Mouse (Mus musculus): ENCODE data around the gene Cmss1.

The Cmss1 gene

DNA sequence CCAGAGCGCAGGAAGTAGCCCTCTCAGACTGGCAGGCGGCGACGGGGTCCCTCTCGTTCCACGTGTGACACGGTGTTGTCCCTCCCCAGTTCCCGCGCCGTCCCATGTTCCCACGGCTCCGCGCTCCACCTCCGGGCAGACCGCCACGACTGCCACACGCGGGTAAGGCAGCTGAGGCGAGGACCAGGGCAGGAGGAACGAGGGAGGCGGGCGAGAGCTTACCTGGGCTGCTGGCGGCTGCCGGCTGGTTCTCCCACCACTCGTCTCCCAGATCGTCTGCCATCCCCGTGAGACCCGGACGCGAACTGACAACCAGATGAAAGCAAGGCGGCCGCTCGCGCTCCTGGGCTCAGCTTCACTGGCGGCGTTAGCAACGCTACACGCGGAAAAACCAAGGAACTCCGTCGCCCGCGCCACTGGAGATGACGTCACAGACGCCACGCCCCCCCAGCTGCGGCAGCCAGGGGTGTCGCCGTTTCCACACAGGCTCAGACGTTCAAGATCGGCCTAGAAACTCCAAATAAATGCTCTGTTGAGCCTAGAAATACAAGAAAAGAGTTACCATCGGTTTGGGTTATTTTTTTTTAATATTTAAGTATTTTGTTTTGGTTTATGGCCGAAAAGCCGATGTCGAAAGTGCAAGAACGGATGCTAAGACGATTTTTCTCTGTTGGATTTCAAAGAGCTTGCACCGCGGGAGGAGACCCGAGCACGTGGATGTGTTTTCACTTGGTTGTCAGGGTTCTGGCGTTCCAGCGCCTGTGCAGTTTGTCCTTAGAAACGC is at the start of gene Cmss1:
Gene Cmss1 (minus strand): TSS at position 421 of the 784 bp plus-strand sequence.
- DNase-seq (ENCODE audit: low spot score in 2 of 2): peak; percentile 82 to 83

DNA sequence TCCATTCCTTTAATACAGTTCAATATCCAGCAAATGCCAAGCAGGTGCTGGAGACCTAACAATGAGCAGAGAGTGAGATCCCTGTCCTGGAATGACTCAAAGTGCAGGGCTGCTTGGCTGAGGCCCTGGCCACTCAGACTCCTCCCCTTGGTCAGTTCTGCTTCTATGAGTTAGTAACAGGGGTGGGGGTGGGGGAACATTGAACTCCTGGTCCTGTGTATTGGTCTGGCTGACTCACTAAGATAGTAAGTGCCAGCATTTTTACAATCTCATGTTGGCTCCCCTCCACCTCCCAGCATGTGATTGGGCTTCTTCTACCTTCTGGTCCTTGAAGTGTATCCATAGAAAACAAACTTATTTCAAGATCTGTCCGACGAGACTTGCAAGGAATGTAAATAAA is 43.2 kb upstream of the Cmss1 start:
- DNase-seq (ENCODE audit: low spot score in 2 of 2): no peak

DNA sequence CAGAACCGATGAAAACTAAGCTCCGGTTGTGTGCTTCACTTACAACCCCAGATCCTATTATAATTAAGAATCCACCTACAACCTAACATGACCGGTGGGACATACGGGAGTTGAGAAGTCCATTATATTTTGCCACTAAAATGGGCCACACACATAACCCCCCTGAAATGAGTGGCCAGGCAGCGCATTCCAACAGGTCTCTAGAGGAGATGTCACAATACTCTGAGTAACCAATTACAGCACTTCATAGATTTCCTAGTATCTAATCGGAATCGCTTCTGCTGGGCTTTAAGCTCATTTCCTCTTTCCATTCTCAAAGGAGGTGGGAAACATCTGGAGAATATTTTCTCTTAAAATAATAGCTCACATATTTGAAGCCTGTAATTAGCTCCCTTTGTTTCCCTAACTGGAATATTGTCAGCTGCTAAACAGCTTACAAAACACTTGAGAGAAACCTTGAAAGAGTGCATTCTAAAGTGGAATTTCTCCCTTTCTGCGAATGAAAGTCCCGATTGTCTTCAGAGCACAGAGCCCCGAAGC is 34.8 kb upstream of the Cmss1 start:
- DNase-seq (ENCODE audit: low spot score in 2 of 2): no peak

DNA sequence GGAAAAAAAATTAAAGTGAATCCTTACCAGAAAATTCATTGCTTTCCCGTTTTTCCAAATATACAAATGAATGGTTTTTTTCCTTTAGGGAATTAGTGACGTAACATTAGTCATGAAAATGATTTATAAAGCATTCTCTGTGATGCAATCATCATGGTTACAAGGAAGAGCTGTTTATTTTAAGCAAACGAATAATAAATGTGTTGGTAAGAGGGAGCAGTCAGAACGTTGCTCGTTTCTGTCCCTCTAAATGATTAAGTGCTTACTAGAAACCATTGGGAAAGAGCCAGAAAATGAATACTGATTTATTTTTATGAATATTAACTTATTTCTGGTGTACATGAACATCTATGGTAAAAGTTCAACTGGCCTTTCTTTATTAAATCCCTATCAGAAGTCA is 28.1 kb upstream of the Cmss1 start:
- DNase-seq (ENCODE audit: low spot score in 2 of 2): no peak

DNA sequence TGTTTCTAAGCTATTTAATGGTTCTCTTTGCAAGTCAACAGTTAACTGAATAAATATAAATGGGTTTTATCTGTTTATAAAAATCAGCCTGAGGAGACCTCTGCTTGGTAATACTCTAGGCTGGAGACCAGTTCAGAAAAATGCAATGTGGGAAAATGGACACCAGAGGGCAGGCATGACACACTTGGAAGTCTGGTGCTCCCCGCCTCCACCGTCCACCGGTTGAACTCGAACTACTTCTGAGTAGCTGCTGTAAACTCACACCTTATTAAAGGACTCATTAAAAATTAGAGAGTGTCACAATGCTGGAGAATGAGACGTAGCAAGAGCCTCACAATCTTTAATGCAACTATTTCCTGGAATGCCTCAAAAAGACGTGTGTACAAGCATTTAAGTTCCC is 27.5 kb upstream of the Cmss1 start:
- DNase-seq (ENCODE audit: low spot score in 2 of 2): peak; percentile 70 to 85

DNA sequence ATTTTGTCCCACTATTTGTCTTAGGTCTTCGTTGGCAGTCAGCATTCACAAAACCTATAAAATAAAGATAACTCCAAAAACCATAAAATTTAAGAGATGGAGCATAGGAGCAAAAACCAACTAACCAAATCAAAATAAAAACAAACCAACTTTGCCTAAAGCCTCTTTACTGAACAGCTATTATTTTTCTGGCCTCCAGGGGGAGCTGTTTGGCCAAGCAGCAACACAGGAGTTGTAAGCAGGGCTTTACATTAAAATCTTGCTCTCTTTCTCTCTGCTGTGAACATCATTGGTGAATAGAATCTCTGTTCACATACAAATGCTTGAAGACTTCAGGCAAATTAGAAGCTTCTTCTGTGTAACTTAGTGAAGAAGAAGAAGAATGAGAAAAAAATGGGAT is 5.1 kb upstream of the Cmss1 start:
- DNase-seq (ENCODE audit: low spot score in 2 of 2): peak in 1 of 2 experiments; percentile 43

DNA sequence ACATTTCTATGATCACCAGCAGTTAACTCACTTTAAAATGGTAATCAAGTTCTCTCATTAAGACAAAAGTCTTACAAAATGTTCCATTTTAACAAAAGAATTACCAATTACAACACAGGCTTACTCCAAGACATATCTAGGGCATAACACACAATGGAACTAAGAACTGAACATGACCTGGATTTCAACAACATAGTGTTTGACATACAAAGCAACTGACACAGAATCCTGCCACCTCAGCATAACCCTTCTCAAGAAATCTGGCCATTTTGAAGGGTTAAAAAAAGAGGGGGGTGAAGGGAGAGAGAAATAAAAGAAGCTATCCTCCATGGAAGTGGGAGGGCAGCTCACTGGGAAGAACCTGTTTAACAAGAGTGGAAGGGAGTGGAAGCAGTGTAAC is 5.6 kb downstream of the Cmss1 start:
- no peak for DNase-seq (ENCODE audit: low spot score in 2 of 2)

DNA sequence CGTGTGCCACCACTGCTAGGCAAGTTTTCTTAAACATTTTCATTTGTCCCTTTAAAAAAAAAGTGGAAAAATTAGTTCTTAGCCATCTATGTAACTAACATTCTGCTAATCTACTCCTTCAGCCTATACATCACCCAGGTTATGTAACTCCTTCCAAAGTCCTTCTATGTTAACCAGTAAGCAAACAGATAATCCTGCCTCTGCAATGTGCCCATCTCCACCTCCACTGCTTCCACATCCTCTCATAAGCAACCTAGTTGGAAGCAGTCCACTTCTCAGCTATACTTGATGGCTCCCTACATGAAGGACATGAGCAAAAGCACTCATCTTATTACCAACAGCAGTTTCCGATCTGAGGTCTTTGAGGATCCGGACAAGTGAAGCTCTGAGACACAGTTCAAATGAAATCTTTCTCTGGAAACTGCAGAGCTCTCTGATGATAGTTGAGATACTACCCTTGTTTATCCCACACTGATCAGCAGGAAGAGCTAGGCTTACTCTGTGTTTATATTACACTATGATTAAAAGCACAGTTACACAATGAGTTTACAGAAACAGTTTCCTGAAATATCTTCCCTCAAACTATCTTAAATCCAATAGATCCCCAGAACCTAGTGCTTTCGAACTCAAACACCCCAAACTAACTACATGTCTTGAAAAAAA is 9.2 kb downstream of the Cmss1 start:
- no peak for DNase-seq (ENCODE audit: low spot score in 2 of 2)

DNA sequence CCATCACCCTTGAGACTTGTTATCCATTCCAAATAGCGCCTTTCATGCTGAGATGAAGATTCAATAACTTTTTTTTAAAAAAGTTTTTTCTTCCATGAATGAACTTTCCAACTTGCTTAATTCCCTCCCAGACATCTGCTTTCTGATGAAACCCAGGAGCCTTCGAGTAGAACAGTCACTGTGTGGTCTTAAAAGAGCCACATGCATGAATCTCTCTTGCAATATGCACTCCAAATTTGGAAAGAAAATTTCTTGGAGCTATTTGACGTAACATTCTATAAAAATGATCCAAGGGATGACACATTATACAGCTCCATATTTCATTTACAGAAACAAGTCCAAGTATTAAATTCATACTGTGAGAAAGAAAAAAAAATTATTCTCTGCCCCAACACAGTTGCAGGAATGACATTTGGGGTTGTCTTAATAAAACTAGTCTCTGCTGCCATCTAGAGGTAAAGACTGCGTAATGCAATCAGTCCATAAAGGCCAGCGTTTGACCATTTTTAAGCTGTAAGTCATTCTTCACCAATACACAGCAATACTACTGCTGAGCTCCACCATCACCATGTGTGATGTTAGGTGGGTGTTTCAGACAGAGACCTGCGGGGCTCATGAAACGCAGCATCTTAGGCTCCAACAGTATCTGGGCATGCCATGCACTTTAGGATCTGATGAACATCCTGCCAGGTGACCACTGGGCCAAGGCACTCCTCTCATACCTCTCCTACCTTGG is 13.1 kb downstream of the Cmss1 start:
- peak; percentile 7 to 50 for DNase-seq (ENCODE audit: low spot score in 2 of 2)

DNA sequence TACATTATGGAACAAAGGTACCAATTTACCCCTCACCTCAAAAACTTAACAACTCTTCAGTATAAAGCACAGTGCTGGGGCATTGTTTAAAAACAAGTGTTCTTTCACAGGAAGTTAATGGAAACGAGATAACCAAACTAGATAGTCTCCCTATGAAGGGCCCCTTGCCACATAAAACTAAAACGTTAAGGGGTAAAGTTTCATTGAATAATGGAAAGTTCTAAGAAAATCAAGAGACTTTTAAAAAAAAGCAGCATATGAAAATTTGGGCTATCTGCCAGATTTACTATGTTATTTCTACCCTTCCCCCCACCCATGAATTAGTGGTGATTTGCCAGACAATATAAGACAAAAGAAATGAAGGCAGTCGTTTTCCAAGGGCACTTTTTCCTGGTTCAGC is 21.5 kb downstream of the Cmss1 start:
- DNase-seq (ENCODE audit: low spot score in 2 of 2): no peak

DNA sequence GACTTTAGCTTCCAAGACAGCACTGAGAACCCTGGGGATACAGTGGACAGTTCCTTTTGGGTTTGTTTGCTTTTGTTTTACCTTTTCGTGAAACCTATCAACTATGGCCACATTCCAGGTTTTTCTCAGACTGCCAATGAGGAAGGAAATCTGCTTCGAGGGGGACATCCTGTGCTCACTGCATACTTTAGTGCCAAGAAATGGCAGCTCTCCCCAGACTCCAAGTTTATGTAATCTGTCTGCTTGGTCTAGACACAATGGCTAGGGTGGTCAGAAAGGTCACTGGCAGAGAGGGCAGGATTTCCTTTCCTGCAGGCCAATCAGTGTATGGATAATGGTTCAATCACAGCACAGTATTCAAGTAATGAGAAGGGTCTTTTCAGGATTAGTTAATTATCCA is 24.7 kb downstream of the Cmss1 start:
- DNase-seq (ENCODE audit: low spot score in 2 of 2): no peak

DNA sequence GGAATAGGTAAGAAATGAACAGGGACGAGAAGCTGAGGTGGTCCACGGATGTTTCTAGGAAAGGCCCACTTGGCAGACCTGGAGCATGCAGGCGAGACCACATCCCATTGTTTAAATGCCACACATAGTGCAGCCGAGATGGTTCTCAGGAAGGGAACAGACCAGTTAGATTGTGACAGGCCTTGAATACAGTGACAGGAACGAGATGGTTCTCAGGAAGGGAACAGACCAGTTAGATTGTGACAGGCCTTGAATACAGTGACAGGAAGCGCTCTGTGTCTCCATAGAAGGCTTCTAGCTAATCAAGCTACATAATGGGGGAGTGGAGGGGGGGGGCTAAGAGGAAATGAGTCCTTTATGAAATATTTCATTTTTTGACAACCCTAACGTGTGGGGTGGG is 26.6 kb downstream of the Cmss1 start:
- no peak for DNase-seq (ENCODE audit: low spot score in 2 of 2)

DNA sequence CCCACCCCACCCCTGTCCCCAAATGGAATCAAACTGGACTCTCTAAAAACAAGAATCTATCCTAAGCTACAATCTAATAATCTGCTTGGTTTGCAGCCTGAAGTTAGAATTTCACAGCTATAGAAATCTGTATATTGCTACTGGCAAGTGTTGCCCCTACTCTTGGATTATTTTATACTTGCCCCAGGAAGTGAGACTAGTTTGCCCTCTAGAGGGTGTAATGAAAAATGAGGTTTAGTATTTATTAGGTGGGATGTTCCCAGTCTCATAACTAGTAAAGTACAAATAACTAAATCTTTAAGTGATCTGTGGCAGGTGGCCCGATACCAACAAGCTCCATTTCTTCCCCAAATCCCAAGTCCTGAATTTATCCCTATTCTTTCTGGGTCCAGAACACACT is 29.1 kb downstream of the Cmss1 start:
- DNase-seq (ENCODE audit: low spot score in 2 of 2): no peak

DNA sequence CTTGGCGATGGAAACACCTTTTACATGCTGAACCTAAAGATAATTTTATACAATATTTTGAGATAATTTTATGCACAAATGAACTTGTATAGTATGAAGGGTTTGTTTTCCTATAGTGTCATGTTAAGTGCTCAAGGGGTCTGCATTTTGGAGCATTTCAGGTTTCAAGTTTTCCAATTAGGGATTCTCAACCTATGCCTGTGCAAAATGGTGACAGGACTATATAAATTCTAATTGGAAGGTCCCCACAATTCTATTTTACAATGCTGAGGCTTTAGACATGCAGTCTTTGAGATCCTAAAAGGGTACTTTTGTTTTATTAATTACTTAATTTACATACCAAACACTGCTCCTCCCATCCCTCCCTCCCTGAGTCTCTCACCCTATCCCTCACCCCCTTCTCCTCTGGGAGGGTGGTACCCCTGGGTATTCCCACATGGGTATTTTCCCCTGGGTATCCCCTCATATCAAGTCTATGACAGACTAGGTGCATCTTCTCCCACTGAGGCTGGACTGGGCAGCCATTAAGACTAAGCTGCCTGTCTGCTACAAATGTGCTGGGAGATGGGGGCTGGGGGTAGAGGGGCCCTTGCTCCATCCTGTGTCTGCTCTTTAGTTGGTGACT is 30.8 kb downstream of the Cmss1 start:
- no peak for DNase-seq (ENCODE audit: low spot score in 2 of 2)

DNA sequence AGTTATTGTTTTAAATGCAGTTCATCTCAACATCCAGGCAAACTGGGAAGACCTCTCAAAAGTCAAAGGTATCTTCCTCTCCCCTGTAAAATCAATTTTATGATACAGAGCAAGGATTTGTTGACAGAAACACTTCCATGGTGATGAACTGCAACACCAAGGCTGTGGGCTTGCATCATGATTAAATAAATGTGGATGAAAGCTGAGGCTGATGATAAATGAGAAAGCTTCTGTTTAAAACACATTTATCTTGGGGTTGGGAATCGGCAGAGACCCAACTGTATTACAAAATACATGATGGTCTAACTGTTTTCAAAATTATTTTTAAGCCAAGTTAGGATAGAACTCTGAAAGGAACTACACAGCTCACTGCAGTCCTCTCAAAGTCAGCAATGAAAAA is 32.8 kb downstream of the Cmss1 start:
- no peak for DNase-seq (ENCODE audit: low spot score in 2 of 2)

DNA sequence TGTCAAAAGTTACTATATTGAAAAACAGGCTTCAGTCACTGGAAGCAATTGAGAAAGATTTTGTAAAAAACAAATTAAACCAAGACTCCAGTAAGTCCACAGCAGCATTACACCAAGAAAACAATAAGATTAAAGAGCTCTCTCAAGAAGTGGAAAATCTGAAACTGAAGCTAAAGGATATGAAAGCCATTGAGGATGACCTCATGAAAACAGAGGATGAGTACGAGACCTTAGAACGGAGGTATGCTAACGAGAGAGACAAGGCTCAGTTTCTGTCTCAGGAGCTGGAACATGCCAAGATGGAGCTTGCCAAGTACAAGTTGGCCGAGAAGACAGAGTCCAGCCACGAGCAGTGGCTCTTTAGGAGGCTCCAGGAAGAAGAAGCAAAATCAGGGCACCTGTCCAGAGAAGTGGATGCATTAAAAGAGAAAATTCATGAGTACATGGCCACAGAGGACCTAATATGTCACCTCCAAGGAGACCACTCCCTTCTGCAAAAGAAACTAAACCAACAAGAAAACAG is 35.8 kb downstream of the Cmss1 start:
- DNase-seq (ENCODE audit: low spot score in 2 of 2): no peak

DNA sequence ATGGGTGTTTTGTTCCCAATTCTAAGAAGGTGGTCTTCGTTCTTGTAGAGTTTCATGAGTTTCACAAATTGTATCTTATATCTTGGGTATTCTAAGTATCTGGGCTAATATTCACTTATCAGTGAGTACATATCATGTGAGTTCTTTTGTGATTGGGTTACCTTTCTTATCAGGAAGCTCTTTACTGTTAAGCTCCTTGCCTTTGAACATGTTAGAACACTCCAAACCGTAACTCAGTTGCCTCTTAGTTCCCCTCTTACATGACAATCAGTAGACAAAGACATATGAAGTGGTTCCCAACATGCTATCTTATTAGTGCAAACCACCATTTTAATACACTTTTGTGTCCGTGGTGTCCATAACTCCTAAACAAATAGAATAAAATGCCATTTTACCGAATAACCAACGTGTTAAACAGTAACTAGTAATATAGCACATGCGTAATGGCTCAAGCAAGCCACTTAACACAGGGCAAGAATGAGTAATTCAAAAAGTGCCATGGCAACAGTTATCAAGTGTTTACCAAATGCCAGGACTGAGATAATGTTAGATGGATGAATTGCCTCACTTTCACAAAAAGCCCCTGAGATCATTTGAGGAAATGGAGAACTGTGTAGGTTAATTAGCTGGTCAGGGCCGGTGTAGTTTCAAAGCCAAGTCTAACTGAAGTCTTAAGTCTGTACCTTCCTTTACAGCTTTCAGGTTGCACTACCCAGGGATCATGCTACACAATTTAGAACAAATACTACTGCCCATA is 37.8 kb downstream of the Cmss1 start:
- no peak for DNase-seq (ENCODE audit: low spot score in 2 of 2)

DNA sequence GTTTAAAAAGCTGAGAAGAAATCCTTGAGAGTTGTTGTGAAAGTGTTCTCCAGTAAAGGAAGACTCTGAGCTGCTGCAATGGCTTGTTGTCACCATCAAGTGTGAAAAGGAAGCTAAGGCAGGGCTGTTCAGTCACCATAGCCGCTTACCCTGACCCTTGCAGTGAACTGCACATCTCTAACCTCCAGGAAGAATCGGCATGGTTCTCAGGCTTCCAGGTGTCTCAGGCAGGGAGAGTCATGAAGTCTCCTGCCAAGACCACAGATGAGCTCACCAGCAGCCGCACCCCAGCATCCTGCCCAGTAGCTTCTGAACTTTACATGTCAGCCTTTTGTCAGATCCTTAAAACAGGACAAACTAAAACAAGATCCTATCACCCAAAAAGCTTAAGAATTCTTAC is 40.4 kb downstream of the Cmss1 start:
- no peak for DNase-seq (ENCODE audit: low spot score in 2 of 2)

DNA sequence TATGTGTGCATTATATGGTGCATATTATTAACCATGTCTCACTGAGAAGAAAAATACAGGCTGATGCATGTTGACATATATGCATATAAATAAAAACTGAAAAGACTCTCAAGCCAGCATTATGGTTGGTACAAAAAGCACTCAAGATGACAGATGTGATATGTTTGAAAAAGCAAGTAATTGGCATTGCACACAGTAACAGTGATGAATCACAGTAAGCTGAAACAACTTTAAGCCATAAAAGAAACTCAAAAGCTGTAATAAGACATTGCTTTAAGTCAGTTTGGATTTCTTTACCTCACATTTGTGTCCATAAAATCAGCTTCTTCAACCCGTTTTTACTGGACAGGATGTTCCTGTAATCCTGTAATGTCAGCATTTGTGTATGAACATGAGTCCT is 41.9 kb downstream of the Cmss1 start:
- no peak for DNase-seq (ENCODE audit: low spot score in 2 of 2)

DNA sequence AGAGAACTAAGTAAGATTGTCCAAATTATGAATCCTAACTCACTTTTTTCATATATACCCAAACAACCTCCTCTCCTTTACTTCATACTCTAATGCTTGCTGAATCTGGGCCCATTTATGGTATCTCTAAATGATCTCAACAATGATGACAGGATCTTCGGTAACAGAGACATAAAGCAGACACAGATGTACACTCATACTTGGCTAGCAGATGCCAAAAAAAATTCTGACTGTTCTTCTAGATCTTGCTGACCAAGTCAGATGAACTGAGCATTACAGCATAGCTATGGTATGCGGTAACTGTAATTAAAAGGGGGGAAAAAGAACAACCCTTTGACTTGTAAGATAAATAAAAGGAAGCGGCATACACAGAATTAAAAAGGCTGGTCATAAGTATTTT is 43.2 kb downstream of the Cmss1 start:
- DNase-seq (ENCODE audit: low spot score in 2 of 2): no peak

DNA sequence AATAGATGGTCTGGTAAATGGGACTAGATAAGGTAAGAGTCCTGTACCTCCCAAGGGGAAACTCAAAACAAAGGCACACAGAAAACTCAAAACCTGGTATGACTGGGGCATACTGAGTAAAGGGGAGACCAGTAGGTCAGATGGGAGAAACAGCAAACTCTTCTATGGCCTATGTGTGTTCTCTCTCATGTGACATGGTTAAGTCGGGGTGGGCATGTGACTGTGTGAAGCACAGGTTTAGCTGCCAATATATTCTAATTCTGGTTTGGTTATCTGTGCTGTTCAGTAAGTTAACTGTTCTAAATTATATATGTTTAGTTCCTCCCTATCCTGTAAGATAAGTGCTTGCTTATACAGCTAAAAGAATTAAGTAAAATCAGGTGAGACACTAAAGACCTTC is 46.5 kb downstream of the Cmss1 start:
- DNase-seq (ENCODE audit: low spot score in 2 of 2): no peak

All from frontal cortex, postnatal 36 days (tissue).